Mouse (Mus musculus): Measurements from ENCODE around the gene Arid5b.

Arid5b gene

DNA sequence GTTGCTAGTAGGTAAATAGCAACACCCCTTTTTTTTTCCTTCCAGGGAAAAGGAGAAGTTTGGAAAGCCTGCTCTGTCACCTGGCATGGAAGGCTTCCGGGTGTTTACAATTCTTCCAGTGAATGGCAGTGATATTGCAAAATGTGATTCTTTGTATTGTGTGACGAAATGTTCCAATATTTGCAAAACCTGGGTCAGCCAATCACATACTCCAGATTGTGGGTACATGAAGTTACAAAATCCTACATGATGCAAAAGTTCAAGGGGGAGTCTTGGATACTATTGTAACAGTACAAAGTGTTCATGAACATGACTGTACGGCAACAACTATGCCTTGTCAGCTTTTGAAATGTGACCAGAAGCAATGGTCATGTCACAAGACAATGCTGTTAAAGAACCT lies 220.7 kb downstream of the Arid5b start:
- in situ Hi-C loops (cut with MboI, MseI): loop anchor here (10.0 kb wide), 1 partner anchor 487 kb away; the partner anchor contains the start of gene Cabcoco1

DNA sequence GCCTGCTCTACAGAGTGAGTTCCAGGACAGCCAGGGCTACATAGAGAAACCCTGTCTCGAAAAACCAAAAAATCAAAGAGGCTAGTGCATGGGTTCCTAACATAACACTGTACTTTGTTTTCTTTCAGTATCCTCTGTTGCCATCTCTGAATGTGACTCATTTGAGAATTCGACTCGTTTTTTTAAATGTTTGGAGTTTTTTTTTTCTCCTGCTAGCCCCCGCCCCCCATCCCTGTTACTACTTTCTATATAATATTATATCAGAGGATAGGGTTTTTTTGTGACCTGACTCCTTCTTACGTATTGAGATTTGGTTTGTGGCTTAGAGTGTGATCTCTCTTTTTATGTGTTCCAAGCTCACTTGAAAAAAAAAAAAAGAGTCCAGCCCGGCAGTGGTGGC lies 223.8 kb downstream of the Arid5b start:
- in situ Hi-C loops (cut with MboI, MseI): loop anchor here (10.0 kb wide), 1 partner anchor 490 kb away; the partner anchor contains the start of gene Cabcoco1

DNA sequence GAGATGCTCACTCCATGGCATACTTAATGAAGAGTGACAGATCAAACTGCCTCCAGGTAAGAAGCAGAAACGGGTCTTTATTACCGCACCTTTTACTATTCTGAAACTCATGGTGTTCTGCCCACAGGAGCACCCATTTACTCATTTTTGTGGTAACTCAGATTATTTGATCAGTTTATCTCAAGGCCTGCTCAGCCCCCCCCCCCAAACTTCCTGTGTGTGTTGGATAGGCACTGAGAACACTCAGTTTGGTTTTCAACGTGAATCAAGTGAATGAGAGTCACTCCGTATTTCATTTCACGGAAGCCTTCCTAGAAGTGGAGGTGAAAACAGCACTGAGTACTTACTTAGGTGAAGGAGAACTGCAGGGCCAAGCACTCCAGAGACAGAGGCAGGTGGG lies 224.4 kb downstream of the Arid5b start:
- in situ Hi-C loops (cut with MboI, MseI): loop anchor here (10.0 kb wide), 1 partner anchor 491 kb away; the partner anchor contains the start of gene Cabcoco1

DNA sequence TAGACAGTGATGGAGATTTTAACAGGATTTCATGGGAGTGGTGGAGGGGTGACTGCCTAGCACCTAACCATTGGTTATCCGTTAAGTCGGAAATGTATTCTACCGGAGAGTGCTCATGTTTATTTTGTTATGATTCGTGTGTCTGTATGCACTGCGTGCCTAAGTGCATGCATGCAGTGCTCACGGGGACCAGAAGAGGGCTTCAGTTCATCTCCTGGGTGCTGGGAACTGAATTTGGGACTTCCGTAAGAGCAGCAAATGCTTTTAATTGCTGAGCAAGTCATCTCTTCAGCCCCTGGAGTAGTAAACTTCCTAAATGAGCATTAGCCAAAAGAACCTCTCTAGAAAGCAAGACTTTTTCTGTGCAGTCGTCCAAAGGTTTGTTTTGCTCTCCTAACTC lies 226.2 kb downstream of the Arid5b start:
- in situ Hi-C loops (cut with MboI, MseI): loop anchor here (10.0 kb wide), 1 partner anchor 492 kb away; the partner anchor contains the start of gene Cabcoco1

DNA sequence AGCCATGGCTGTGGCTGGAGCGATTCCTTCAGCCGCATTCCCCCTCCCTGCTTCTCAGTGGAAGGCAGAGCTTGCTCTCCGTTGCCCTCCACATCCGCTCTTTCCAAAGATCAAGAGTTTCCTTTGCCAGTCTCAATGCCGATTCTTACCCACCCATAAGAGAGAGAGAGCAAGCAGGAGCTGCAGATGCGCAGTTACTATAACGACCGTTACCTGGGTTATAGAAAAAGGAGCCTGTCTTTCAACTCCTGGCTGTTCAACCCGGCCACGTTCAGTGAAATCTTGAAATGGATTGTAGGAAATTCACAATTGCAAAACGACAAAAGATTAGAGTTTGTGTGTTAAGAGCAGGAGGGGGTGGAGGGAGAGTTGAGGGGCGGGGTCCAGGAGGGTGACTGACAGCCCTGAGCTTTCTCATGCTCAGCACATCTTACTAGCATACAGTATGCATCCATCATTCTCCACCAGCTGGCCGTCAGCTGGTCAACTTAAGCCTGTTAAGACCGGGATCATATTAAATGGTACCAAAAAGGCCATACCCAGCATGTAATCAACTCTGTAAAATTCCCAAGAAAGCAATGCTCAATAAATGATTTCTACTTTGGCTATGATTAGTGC lies 227.1 kb downstream of the Arid5b start:
- in situ Hi-C loops (cut with MboI, MseI): loop anchor here (10.0 kb wide), 1 partner anchor 493 kb away; the partner anchor contains the start of gene Cabcoco1

DNA sequence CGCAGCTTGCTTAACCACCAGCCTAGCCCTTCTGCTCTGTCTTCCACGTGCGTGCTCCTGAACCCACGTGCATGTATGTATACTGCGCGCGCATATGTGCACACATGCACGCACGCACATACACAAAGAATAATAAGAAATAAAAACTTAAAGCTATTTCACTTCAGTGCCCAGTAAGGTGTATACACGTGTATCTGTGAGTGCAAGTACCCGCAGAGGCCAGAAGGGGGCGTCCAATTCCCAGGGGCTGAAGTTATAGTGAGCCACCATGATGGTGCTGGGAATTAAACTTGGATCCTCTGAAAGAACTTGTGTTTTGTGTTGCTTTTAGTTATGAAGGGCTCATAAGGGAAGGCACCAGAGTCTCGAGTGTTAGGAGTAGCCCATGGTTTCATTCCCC lies 227.7 kb downstream of the Arid5b start:
- in situ Hi-C loops (cut with MboI, MseI): loop anchor here (10.0 kb wide), 1 partner anchor 494 kb away; the partner anchor contains the start of gene Cabcoco1

DNA sequence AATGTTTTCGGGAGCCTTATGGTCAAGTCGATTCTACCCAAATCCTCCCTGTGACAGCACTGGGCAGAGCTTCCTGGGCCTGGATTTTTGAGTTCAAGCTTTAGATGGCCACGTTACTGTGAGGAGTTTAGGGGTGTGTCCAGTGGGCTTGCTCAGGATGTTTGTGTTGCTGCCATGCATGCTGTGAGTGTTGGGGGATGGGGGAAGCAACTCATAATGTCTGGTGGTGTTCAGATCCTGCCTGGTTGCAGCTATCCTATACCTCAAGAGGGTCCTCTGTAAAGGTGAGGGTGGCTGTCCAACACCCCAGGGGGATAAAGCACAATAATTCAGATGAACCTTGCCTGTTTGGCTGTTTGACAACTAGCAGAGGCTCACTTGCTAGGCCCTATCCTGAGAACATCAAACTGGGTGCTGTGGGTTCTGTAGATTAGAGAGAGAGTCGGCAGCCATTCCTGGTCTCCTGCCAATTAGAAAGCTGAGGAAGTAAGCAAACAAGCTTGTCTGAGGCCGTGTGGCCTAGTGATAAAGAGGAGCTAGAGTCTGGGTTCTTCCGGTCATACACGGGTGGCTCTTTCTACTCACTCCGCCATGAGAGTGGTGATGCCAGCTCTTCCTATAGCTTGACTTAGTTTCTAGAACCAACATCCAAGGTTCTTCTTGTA lies 229.8 kb downstream of the Arid5b start:
- in situ Hi-C loops (cut with MboI, MseI): no loop called here

DNA sequence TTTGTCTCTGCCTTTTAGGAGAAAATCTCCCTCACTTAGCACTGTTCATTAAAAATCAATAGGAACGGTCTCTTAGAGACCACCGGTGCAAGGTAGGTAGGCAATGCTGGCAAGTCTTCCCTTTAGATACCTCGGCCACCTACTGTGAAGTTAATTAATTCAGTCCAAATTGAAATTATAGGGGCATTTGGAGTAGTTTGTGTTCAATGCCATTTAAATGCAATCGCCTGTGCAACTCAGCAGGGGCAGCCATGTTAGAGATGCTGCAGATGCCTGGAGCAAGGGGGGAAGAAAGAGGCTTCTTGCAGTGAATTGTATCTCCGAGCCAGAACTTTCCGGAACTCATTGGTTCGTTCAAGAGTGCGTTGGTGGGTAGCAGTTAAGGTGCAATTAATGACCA lies 233.7 kb downstream of the Arid5b start:
- in situ Hi-C loops (cut with MboI, MseI): no loop called here

DNA sequence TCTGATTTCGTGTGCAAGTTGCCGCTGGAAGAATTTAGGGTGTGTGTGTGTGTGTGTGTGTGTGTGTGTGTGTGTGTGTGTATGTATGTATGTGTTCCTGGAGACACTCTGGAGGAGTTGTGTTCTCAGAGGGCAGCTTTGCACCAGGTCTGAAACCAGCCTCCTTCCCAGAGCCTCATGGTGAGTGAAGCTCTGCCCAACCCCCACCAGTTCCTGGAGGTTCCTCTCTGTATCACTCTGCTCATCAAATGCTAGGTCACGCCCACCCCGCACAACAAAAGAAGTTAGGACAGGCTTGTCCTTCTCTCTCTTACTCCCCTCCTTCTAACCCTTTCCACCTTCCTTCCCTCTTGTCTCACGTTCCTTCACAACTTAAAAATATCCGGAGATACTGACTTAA lies 234.6 kb downstream of the Arid5b start:
- in situ Hi-C loops (cut with MboI, MseI): no loop called here

Measured in T-helper 1 cell (primary cell).